Mouse (Mus musculus): ENCODE results near the gene Atp5k. TPM values are rescaled to one million over a fixed set of nuclear protein-coding genes. Genes with fewer than 3 reads are reported as not detected.

Gene Atp5k
- total RNA-seq, 2 experiments from 2014 or later: 299 to 306 TPM

DNA sequence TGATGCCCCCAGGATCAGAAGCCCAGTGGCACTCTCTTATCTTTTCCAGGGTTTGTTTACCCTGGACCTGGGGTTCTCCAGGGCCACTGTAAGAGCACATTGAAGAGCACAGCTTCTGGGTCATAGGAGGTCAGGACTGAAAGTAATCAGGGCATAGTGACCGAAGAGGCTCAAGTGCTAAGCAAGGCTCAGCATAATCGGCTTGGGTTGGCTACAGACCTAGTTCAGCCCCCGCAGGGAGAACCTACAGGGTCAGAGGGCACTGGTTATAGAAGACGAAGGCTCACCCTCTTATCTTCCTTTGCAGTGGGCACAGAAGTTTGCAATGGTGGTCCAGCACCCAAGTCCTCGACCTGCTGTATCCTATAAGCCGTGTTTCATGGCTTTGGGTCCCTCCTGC, 3.1 kb downstream of the Atp5k start:
- no peak for DNase-seq (ENCODE audit: extremely low spot score in 1 of 2, low spot score in 1 of 2)

DNA sequence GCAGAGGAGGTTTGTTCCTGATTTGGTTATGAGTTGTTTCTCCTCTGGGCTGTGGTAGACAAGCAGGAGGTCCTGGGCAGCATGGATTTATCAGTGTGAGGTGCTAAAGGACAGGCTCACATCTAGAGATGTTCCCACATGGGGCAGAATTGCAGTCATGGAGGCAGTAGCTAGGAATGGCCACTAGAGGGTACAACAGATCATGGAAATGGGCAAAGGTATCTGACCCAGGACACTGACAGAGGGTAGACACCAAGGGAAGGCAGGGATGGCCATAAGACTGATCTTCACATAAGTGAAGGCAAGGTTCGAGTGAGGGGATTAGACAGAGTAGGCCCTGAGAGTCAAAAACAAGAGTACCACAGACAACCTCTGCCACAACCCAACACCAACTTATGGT, 7.1 kb downstream of the Atp5k start:
- DNase-seq (ENCODE audit: extremely low spot score in 1 of 2, low spot score in 1 of 2): peak in 1 of 2 experiments; percentile 57

DNA sequence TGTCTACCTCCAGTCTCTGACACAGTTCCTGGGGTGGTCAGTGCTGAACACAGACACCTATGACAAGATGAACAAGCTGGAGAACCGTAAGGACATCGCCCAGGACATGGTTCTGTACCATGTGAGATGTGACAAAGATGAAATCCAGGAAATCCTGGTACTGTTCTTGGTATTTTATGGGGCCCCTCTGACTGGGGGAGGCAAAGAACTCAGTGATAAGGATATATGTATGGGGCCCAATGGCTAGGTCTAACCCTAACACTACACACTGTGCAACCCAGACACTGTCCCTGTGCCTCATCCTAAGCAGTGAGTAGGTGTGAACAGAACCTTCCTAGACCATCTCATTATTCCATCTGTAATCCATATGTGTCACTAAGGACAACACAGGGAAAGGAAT, 10.8 kb downstream of the Atp5k start:
- no peak for DNase-seq (ENCODE audit: extremely low spot score in 1 of 2, low spot score in 1 of 2)

DNA sequence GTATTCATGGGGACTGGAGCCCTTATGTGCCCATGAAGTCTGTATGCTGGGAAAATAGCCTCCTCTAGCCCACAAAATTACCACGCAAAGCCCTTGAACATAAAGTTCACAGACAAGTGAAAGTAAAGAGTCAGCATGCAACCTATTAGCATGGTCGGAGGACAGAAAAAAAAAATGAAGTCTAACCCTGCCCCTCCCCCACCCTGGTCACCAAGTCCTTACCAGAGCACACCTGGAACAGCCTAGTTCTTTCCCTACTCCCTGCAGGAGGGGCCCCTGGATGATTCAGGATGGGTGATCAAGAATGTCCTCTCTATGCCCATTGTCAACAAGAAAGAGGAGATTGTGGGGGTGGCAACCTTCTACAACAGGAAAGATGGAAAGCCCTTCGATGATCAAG, 11.5 kb downstream of the Atp5k start:
- no peak for DNase-seq (ENCODE audit: extremely low spot score in 1 of 2, low spot score in 1 of 2)

DNA sequence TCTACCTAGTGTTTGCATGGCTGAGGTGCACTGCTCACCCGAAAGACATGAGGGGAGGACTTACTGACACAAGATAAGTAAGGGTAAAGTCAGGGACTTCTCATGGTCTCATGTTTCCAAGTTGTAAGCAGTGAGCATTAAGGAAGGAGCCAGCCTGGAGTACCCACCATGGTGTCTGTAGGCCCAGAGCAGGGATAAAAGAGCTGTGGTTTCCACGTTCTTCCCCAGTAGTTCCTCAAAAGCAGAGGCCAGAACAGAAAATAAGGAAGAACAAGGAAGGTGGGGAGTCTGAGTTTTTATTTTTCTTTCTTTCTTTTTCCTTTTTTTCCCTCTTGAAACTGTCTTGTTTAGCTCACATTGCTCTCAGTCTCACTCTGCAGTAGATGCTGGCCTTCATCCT, 19.5 kb downstream of the Atp5k start:
- DNase-seq (ENCODE audit: extremely low spot score in 1 of 2, low spot score in 1 of 2): no peak

DNA sequence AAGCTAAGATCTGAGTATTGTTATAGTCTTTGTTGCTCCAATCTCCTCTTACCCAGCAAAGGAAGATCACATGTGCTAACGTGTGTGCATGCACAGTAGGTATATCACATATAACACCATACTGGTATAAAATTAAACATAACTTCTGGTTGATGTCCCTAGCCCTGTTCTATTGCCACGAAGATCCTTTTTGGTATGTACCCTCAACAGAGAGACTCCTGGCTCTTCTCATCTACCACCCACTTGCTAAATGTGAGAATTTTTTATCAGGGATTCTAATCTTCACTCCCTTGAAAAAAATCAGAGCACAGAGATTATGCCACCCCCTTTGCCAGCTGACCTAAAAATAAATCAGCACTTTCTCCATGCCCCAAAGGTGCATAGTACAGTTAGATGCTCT, 27.3 kb downstream of the Atp5k start:
- DNase-seq (ENCODE audit: extremely low spot score in 1 of 2, low spot score in 1 of 2): no peak

DNA sequence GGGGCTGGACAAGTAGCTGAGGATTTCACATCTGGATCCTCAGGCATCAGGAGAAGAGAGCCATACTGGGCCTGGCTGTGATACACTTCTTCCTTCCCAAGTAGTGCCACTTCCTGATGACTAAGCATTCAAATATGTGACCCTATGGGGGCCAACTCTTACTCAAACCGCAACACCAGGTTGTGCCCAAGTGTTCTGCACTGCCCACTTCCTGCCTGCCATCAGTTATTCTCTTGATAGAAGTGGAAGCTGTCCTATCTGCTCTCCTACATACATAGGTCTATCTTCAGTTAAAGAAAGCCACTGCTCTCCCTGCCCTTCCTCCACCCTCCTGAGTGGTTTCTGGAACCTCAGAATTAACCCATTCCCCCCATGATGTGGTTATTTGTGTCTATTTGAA, 28.8 kb downstream of the Atp5k start:
- no peak for DNase-seq (ENCODE audit: extremely low spot score in 1 of 2, low spot score in 1 of 2)

DNA sequence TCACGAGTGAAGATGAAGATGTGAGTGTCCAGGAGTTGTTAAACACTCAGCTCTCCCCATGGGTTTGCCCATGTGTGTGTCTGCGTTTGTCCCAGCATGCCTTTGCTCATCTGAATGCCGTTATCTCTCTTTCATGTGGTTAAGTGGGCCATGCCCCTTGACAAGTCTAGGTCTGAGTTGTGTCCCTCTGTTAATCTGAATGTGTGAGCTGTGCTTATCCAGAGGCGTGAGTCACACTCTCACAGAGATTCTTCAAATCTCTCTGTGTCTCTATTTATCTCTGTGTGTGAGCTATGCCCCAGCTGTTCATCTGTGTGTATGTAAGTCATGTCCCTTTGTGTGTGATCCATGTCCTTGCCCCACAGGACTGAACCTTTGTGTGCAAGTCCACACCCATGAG, 30.8 kb downstream of the Atp5k start:
- DNase-seq (ENCODE audit: extremely low spot score in 1 of 2, low spot score in 1 of 2): no peak

DNA sequence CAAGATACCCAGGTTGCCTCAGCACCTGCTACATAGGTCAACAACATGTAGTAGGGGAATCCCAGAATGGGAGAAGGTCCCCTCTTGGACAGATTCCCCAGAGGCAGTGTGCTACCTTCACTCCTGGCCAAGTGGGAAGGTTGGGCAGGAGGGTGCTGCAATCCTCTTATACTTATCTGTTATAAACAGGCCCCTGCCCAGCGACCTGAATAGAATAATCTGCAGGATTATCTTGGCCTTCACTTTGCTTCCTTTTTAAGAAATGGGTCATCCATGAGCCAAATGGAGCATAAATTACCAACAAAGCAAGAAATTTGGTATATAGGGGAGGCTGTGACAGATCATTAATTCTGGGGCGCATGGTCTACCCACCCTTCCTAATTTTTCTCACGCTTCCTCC, 44.5 kb downstream of the Atp5k start:
- no peak for DNase-seq (ENCODE audit: extremely low spot score in 1 of 2, low spot score in 1 of 2)

DNA sequence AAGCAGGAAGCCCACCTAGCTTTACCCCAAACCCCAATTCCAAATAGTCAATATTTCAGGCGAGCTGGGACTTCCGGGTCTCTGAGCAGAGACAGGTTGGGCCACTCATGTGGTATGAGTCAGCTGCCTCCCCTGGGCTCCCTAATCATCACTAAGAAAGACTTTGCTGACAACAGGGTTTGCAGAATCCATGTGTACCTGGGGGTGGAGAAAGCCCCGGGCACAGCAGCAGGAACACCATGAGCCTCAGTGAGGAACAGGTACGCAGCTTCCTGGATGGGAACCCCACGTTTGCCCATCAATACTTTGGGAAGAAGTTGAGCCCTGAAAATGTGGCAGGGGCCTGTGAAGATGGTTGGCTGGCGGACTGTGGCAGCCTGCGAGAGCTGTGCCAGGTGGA, 46.0 kb downstream of the Atp5k start, which contains the start of gene Pde6b:
Pde6b (plus strand) TSS at position 191 of the 400 bp plus-strand sequence.
- no peak for DNase-seq (ENCODE audit: extremely low spot score in 1 of 2, low spot score in 1 of 2)

DNA sequence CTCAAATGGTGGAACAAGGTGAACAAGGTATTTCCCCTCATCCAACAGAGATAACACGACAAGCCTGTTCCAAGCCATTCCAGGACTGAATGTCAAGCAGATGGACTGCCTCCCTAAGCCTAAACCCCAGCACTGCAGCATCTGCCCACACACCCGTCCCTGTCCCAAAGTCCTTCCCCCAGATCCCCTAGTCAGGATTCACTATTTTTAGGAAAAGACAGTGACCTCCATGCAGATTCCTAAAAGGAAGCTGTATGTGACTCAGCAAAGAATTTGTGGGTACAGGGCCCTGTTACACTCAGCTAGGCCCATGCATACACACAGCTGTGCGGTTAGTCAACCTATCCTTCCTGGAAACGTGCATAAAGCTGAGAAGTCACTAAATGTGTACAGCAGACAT, 47.8 kb downstream of the Atp5k start:
- DNase-seq (ENCODE audit: extremely low spot score in 1 of 2, low spot score in 1 of 2): no peak

DNA sequence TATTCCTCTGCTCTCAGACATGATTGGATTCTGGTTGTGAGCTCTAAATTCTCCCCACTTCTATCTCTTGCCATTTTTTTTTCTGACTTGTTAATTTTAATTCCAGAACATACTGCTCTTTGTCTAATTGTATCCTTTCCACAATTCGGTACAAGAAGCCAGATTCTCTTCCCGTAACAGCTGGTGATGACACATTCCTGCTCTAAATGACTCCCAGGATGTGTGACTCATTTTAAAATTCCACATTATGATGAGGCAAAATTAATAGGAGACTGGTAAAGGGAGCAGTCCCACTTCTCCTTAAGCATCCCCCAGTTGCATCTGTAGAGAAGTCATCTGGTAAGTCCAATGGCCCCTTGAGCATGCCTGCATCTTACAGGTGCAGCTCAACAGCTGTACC, 48.6 kb downstream of the Atp5k start:
- DNase-seq (ENCODE audit: extremely low spot score in 1 of 2, low spot score in 1 of 2): no peak

Other genes with a start within 250 kb of the Atp5k start
- 10 to 100 TPM; 46.1 to 47.8 TPM for gene Dr1, start 165.6 kb downstream of the Atp5k start, total RNA-seq (2021)
- 10 to 100 TPM; 10.9 to 11.5 TPM for gene Pigg, start 121.8 kb downstream of the Atp5k start, total RNA-seq (2021)
- 10 to 100 TPM; 55.4 to 61.2 TPM for gene Gm42517, start 66.5 kb downstream of the Atp5k start, total RNA-seq (2021)
- gene Pde6b, start 46.1 kb downstream of the Atp5k start, total RNA-seq (2021): under 1 TPM; 0.25 to 0.33 TPM
- 1 to 10 TPM in 1 of 2 experiments, under 1 TPM in 1; 0.56 to 1.0 TPM for gene Mfsd7a, start 14.4 kb upstream of the Atp5k start, total RNA-seq (2021)
- 10 to 100 TPM; 48.3 to 53.4 TPM for gene Pcgf3, start 26.8 kb upstream of the Atp5k start, total RNA-seq (2021)
- gene Cplx1, start 115.6 kb upstream of the Atp5k start, total RNA-seq (2021): 100 to 1,000 TPM; 519 to 570 TPM
- 100 to 1,000 TPM in 1 of 2 experiments, 10 to 100 TPM in 1; 95.7 to 103 TPM for gene Gak, start 195.3 kb upstream of the Atp5k start, total RNA-seq (2021)
- 10 to 100 TPM; 39.6 to 47.4 TPM for gene Tmem175, start 195.3 kb upstream of the Atp5k start, total RNA-seq (2021)
- gene Idua, start 225.9 kb upstream of the Atp5k start, total RNA-seq (2021): 10 to 100 TPM; 10.4 to 19.6 TPM
- gene Dgkq, start 235.2 kb upstream of the Atp5k start, total RNA-seq (2021): 10 to 100 TPM; 44.5 to 54.9 TPM
- 1 to 10 TPM; 1.2 to 1.6 TPM for gene Slc26a1, start 241.1 kb upstream of the Atp5k start, total RNA-seq (2021)